Mouse (Mus musculus): ENCODE data around the gene F11r.

Gene F11r

GRCm38 (mm10) chr1:171439072-171439471, 1.7 kb downstream of the F11r start:
- no peak for DNase-seq

- DNase-seq: peak; percentile 88
Measured at GRCm38 (mm10) chr1:171440025-171440725, 2.8 kb downstream of the F11r start.

DNA sequence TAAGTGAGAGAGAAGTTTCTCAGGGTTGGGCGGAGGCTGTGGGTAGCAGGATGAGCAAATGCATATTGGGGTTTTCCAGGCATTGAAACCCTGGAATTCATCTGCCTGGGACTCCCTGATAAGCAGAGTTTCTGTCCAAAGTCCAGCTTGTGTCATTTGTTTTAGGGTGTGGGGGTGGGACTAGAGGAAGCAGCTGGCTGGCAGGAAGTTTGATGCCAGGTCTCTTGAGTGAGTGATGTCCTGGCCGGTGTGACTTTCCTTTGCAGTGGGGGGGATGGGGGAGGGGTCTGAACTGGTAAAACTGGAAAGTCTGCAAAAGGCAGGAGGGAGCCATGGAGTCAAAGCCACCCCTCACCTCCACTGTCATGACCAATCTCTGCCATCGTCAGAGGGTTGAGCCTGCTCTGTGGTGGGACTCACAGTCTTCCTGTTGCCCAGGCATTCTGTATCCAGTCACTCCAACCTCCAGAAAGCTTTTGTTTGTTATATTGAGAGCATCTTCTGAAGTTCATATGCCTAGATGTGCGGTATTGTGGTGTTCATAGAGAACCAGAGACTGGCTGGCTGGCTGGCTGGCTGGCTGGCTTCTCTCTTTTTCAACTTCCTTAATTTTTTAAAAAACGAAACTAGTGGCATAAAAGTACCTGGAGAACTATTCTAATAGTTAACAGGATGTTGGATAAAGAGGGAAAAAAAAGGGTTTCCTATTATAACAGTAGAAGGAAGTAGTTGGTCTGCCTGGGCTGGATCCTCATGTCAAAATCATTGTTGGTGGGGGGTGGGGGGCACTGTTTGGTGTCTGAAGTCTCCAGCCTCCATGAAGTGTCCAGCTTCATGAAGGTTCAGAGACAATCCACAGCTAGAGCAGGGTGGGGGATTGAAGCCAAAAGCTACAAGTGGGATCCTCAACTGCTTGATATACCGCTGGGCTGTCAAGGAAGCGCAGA, 4.4 kb downstream of the F11r start:
- no peak for DNase-seq

GRCm38 (mm10) chr1:171442413-171442760, 5.1 kb downstream of the F11r start:
- DNase-seq: no peak

GRCm38 (mm10) chr1:171445050-171445449, 7.7 kb downstream of the F11r start:
- no peak for DNase-seq

GRCm38 (mm10) chr1:171446854-171447253, 9.5 kb downstream of the F11r start:
- DNase-seq: no peak

- DNase-seq: no peak
Measured at GRCm38 (mm10) chr1:171447692-171448091, 10.4 kb downstream of the F11r start.

- peak; percentile 40 for DNase-seq
Measured at GRCm38 (mm10) chr1:171450062-171450461, 12.7 kb downstream of the F11r start.

DNA sequence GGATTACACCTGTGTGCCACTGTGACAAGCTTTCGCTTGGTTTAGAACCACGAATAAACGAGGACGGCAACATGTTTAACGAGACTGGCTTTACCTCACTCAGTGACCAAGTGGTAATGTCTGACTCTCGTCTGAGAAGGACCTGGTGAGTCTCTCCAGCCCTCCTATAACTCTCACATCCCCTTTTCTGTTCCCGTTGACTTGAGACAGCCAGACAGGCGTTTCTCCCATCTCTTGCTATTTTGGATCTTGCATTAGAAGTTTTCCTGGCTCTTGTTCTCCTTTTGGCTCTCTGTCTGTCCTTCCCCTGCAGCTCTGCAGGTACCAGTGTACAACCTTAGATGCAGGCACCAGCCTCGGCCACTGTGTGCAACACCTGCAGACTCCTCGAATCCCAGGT, 13.7 kb downstream of the F11r start:
- no peak for DNase-seq

DNA sequence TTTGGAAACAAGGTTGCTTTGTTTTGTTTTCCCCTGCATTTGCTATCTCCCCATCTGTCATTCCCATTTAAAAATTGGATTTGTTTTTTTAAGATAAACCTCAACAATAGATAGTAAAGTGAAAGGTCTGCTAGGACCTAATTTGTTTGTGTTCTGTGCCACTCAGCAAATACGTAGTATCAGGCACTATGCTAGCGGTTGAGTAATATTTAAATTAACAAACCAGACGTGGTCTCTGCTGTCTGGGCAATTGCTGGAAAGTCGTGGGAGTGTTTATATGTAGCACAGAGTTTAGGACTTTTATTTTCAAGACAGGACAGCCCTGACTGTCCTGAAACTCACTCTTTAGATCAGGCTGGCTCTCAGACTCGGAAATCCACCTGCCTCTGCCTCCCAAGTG, 15.2 kb downstream of the F11r start:
- DNase-seq: no peak

- DNase-seq: no peak
Measured at GRCm38 (mm10) chr1:171452923-171453322, 15.6 kb downstream of the F11r start.

DNA sequence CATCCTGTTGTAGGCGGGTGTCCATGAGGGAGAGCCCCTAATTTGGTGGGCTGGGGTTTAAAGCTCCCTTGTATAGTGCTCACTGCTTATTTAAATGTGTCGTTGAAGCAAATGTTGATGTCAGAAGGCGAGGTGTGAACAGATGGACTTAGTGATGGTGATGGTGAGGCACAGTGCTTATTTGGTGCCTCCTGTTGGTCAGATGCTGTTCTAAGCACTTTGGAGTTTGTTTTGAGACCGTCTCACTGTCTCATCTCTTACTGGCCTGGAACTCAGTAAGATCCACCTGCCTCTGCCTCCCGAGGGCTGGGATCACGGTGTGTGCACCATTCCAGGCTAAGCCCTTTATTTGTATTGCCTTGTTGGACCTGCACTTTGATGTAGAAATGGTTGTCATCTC, 17.6 kb downstream of the F11r start:
- no peak for DNase-seq

DNA sequence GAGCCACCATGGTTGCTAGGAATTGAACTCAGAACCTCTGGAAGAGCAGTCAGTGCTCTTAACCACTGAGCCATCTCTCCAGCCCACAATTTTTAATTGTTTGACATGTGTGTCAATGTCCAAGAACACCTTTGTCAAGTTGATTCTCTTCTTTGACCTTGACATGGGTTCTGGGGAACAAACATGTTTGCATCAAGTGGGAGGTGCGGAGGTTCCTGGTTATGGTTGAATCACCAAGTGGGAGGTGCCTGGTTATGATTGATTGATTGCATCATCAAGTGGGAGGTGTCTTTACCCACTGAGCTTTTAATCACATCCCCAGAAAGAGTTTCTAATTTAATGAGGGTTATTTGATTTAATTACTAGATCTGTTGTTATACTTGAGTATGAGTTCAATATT, 20.2 kb downstream of the F11r start:
- DNase-seq: no peak

DNA sequence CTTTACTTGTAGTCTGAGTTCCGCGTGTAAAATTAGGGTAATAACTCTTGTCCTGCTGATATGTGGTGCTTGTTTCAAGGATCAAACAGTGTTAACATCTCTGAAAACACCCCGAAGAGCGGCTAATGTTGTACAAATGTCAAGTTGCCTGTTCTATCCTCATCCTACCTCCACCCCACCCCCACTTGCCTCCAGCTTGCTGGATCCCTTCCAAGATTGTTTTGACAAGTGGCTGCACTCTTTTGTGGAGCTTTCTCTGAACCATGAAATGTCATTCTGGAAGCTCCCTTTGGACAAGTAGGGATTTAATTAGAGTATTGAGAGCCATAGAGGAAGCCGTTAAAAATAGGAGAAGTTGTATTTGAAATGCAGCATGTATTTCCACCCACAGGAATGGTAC, 22.5 kb downstream of the F11r start:
- no peak for DNase-seq

DNA sequence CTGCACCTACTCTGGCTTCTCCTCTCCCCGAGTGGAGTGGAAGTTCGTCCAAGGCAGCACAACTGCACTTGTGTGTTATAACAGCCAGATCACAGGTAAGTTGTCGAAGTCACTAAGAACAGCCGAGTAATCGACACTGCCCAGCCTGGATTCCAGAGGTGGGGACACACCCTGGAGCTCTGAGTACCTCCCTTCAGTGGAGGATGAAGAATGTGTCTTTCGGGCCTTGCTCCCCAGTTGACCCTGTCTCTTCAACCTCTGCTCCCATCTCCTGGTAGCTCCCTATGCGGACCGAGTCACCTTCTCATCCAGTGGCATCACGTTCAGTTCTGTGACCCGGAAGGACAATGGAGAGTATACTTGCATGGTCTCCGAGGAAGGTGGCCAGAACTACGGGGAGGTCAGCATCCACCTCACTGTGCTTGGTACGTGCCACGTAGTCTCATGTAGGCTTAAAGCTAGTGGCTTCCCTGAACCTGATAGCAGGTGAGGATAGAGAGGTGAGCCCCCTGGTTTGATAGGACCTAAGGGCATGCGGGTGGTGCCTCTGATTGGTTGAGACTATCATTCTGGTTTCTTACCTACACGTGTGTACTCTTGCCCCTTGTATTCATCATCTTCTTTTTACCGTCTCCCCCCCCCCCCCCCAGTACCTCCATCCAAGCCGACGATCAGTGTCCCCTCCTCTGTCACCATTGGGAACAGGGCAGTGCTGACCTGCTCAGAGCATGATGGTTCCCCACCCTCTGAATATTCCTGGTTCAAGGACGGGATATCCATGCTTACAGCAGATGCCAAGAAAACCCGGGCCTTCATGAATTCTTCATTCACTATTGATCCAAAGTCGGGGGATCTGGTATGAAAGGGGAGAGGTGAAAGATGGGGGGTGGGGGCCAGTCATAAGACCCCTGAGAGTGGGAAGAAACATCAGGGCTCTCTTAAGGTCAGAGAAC, 23.5 kb downstream of the F11r start:
- no peak for DNase-seq

DNA sequence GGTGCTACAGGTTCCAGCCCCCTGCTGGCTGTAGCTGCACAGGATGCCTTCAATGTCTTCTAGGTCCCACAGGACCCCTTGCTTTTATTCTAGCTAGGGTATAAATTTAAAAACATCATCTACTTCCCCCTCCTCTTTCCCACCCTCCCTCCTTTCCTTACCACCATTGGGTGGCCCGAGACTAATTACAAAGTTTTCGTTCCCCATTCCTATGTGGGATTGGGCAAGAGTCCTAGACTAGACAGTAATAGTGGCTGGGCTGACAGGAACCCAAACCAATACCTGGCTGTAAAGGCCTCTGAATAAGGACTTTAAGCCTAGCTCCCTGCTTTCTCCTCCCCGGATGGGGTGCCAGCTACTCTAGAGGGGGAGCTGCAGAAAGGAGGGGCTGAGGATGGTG, 25.8 kb downstream of the F11r start:
- no peak for DNase-seq

- no peak for DNase-seq
Measured at GRCm38 (mm10) chr1:171465749-171466412, 28.5 kb downstream of the F11r start.

DNA sequence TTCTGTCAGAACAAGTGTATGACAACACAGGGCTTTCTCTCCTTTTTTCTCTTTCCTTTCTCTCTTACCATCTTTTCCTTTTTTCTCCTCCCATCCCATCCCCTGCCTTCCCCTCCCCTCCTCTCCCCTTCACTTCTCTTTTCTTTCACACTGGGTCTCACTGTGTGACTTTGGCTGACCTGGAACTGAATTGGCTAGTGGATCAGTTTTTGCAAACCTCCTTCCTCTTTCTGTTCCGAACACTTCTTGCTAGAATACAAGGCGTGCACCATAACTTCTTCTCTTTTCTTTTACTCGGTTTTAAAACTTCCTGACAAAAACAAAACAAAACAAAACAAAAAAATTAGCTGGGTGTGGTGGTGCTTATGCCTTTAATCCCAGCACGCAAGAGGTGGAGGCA, 29.2 kb downstream of the F11r start:
- DNase-seq: no peak

- no peak for DNase-seq
Measured at GRCm38 (mm10) chr1:171469678-171470077, 32.3 kb downstream of the F11r start.

DNA sequence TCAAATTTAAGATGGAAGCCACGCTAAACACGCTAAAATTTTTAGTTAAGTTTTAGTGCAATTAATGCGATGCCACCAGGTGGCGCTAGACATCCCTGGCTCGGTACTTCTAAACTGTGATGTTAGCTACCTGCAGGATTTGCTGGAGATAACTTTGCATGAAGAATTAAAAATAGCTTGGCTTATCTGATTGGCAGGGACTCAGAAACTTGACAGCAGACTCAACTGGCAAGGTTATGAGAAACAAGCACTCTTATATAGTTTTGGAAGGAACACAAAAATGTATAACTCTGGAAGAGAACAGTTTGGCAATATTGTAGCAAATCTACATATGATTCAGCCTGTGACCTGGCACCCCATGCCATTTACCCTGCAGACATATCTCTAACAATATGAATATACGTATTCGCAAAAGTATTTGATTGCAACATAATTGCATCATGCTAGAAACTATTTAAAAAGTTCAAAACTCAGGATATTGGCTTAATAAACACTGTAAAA, 33.1 kb downstream of the F11r start:
- DNase-seq: peak; percentile 33

GRCm38 (mm10) chr1:171470896-171471295, 33.6 kb downstream of the F11r start:
- no peak for DNase-seq

GRCm38 (mm10) chr1:171471452-171471851, 34.1 kb downstream of the F11r start:
- no peak for DNase-seq
